Mouse (Mus musculus): ENCODE data around the gene Gm49394. TPM values are rescaled to one million over a fixed set of nuclear protein-coding genes. Genes with fewer than 3 reads are reported as not detected.

Gm49394 gene
- total RNA-seq, 2 experiments from 2014 or later = 0.11 to 0.51 TPM

GRCm38 (mm10) chr7:142659181-142659681 is 10.5 kb downstream of the Gm49394 start:
- DNase-seq (ENCODE audit: low spot score in 2 of 2) = no peak

DNA sequence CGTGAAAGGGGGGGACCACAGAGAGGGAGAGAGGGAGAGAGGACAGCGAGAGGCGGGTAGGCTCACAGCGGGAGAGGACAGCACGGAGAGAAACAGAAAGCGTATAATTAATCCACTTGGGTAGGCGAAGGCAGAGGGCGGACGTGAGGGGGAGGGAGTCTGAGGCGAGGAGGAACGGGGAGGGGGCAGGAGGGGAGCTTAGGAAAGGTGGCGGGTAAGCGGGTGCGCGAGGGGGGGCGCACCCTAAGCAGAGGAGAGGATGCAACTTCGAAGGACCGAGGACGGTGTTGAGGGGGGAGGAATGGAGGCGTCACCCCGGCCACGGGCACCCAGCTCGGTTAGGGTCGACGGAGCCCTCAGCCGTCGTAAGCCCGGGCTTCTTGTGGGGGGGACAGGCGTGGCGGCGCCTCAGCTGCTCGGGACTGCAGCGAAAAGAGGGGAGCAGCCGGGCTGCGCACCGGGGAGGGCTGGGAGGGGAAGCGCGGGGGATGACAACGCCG is 11.0 kb downstream of the Gm49394 start:
- no peak for DNase-seq (ENCODE audit: low spot score in 2 of 2)

- no peak for DNase-seq (ENCODE audit: low spot score in 2 of 2)
These were observed 11.7 kb downstream of the Gm49394 start for GRCm38 (mm10) chr7:142657821-142658614.

- DNase-seq (ENCODE audit: low spot score in 2 of 2) = no peak
These were observed 12.4 kb downstream of the Gm49394 start for GRCm38 (mm10) chr7:142657341-142657791.

DNA sequence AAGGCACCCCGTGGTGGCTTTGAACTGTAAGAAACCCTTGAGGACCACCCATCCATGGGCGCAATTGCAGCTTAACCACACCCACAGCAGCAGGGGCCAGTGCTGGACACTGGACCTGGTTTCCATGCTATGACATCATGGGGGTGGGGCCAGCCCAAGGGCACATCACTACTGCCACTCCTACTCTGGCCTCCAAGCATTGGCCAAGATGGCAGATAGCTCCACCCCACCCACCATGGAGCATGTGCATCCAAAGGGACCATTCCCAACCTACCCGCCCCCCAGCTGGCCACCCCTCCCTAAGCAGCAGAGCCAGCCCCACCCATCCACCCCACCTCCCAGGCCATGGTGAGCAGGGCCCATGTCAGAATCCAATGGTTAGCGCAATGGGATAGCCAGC is 13.7 kb downstream of the Gm49394 start:
- DNase-seq (ENCODE audit: low spot score in 2 of 2) = no peak

- DNase-seq (ENCODE audit: low spot score in 2 of 2) = no peak
These were observed 14.1 kb downstream of the Gm49394 start for GRCm38 (mm10) chr7:142655633-142656032.

DNA sequence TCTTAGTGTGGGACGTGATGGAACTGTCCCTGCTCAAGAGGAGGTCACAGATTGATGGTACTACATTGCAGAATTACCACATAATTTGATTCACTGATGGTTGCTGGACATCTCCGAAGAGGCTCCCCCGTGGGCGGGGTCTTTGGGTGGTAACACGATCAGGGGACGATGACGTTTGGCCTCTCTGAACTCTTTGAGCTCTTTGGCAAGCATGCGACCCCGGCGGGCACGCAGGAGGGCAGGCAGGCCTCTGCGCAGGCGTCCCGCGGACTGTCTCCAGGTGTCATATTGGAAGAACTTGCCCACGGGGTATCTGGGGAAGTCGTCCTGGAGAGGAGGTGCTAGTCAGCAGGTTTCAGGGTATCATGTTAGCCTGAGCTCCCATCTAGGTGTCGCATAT is 16.0 kb downstream of the Gm49394 start:
- no peak for DNase-seq (ENCODE audit: low spot score in 2 of 2)

GRCm38 (mm10) chr7:142646676-142647075 is 23.1 kb downstream of the Gm49394 start:
- DNase-seq (ENCODE audit: low spot score in 2 of 2) = no peak

- DNase-seq (ENCODE audit: low spot score in 2 of 2) = no peak
These were observed 24.7 kb downstream of the Gm49394 start for GRCm38 (mm10) chr7:142645045-142645444.

DNA sequence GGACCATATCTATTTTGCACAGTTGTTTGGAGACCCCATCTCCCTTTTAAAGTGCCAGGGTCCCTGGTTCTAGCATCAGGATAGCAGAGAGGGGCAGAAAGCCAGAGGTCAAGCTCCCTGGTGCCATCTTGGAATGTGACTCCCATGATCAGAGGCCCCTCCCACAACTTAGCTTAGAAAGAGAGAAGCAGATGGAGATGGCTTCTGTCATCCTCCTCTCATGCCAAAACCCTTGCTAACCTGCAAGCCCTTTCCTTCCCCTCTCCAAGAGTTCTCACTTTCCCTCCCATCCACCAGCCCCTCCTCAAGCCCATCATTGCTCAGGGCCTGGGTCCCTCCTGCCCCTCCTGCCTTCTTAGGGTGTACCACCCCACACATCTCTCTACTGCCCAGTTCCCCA is 33.6 kb downstream of the Gm49394 start:
- DNase-seq (ENCODE audit: low spot score in 2 of 2) = no peak

DNA sequence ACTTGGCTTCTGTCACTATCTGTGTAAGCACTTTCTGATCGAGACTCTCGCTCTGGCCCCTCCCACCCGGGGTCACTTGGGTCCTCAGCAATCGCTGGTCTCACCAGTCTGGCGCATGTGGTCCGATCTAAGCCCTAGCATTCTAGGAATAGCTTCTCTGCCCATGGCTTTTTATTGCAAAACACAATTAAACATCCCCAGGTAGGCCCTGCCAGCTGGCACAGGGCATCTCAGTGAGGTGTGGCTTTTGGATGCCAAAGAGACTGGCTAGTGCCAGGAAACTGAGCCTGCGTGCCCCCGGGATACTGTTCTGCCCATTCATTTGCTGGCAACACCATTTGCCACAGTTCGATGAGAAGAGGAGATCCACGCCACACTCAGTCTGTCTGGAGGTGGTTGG is 39.1 kb downstream of the Gm49394 start:
- DNase-seq (ENCODE audit: low spot score in 2 of 2) = no peak

GRCm38 (mm10) chr7:142629806-142630205 is 39.9 kb downstream of the Gm49394 start:
- no peak for DNase-seq (ENCODE audit: low spot score in 2 of 2)

DNA sequence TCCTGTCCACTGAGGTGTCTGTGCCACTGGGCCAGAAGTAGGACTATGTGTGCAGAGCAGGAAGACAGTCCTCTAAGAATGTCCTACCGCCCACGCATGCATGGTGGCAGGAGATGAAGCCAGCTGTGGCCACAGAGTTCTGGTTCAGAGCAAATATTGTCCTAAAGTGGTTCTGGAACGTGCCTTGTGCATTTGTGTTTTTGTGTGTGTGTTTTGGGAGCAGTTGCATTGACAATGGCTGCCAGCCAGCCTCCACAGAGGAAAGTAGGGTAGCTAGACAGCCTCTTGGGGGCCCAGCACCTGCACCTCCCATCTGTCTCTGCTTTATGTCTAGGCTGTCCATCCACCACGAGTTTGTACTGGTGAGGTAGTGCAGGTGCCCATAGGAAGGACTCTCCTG is 47.6 kb downstream of the Gm49394 start:
- DNase-seq (ENCODE audit: low spot score in 2 of 2) = no peak

GRCm38 (mm10) chr7:142613077-142613476 is 56.7 kb downstream of the Gm49394 start:
- no peak for DNase-seq (ENCODE audit: low spot score in 2 of 2)

- DNase-seq (ENCODE audit: low spot score in 2 of 2) = peak; percentile 82 to 86
These were observed 58.9 kb downstream of the Gm49394 start for GRCm38 (mm10) chr7:142610627-142611406.

DNA sequence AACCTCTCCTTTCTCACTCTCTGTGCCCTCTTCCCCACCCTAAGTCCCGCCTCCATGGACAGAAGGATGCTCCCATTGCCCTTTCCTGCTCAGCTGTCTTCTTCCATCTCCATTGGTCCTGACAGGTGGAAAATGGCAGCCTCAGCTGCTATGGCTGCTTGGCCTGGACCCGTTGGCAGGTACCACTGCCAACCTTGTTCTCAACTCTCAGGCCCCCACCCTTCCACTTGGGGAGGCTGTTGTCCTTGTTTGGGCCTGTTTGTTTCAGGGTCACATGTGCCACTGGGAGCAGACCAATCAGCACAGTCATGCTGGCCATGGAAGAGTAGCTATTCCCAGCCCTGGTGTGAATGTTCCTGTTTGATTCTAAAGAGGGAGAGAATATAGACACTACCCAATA is 68.8 kb downstream of the Gm49394 start:
- no peak for DNase-seq (ENCODE audit: low spot score in 2 of 2)

Small RNAs within 50 kb of the gene (microRNA-seq; reads per million reads assigned to microRNA genes)
- gene Mir483 = 207 to 291 reads per million in 2 experiments

Other genes starting within 250 kb of the Gm49394 start
- not detected for gene Syt8, start 235.1 kb downstream of the Gm49394 start, total RNA-seq (2021)
- not detected for gene Tnni2, start 228.1 kb downstream of the Gm49394 start, total RNA-seq (2021)
- 1 to 10 TPM; 3.6 to 5.0 TPM for gene Lsp1, start 209.1 kb downstream of the Gm49394 start, total RNA-seq (2021)
- gene Tnnt3, start 171.1 kb downstream of the Gm49394 start, total RNA-seq (2021) = under 1 TPM; 0.82 to 0.96 TPM
- 10 to 100 TPM in 1 of 2 experiments, 1 to 10 TPM in 1; 8.4 to 12.9 TPM for gene Mrpl23, start 137.3 kb downstream of the Gm49394 start, total RNA-seq (2021)
- 100 to 1,000 TPM; 209 to 223 TPM for gene Igf2, start 3.1 kb downstream of the Gm49394 start, total RNA-seq (2021)
- gene Ins2, start 73.4 kb upstream of the Gm49394 start, total RNA-seq (2021) = not detected